ENCODE assay signal across 10 mouse cellular contexts in the genomic region with DNA sequence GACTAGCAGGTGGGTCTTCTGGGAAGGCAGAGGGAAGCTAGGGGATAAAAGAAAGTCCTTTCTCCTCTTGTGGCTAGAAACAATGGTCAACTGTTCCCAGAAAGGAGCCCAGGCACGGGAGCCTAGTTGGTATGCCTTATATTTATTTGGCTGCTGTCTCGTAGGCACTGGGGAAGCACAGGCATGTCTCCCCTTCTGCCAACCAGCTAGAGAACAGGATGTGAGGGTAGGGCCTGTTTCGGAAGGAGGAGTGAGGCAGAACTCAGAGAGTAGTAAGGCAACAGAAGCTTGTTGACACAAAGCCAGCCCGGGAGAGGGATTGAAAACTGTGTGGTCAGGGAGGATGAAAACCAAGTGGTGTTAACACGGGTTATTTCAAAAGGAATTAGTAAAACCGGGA.
DNase-seq lines count a peak whose midpoint lies in the region; ATAC-seq lines count a peak whose summit lies in the region.
"Had no signal": no experiment of that assay in that cellular context is flagged by ENCODE, and none has a peak within 500 bp of the region (broad histone marks: within the 10 kb centered on the region; RNA-seq: fewer than 3 reads in every experiment).

No protein-coding gene starts in this region.

- H3K9me3 ChIP-seq in heart, embryonic 13.5 days = no peaks in the 10 kb centered on the region
- H3K9me3 ChIP-seq in midbrain, embryonic 10.5 days (replicated peaks) = 0 out of 2 replicates have a peak, but pooled peaks cover 3% of the 10 kb centered on the region
- no peaks in the 10 kb centered on the region for H3K9me3 ChIP-seq in midbrain, embryonic 11.5 days (ENCODE audit: control insufficient read depth, low read length)
- H3K9me3 ChIP-seq in forebrain, embryonic 16.5 days (ENCODE audit: control insufficient read depth, low read length) = no peaks in the 10 kb centered on the region
- H3K9me3 ChIP-seq in stomach, embryonic 15.5 days = no peaks in the 10 kb centered on the region
- H3K9me3 ChIP-seq: midbrain, embryonic 15.5 days had no signal

- no peaks in the 10 kb centered on the region for H3K36me3 ChIP-seq in heart, embryonic 13.5 days
- no peaks in the 10 kb centered on the region for H3K36me3 ChIP-seq in midbrain, embryonic 10.5 days
- H3K36me3 ChIP-seq in midbrain, embryonic 11.5 days (ENCODE audit: control insufficient read depth, insufficient read depth, low read length) = no peaks in the 10 kb centered on the region
- H3K36me3 ChIP-seq in forebrain, embryonic 16.5 days (ENCODE audit: control insufficient read depth, insufficient read depth) = no peaks in the 10 kb centered on the region
- no peaks in the 10 kb centered on the region for H3K36me3 ChIP-seq in stomach, embryonic 15.5 days
- H3K36me3 ChIP-seq: midbrain, embryonic 15.5 days had no signal

- WGBS in heart, embryonic 13.5 days = 55% methylated on average over 6 of the region's 6 CpGs
- 80% methylated on average over 6 of the region's 6 CpGs for WGBS in midbrain, embryonic 10.5 days
- WGBS in midbrain, embryonic 11.5 days = 78% methylated on average over 6 of the region's 6 CpGs
- 46% methylated on average over 6 of the region's 6 CpGs for WGBS in forebrain, embryonic 16.5 days
- 52% methylated on average over 6 of the region's 6 CpGs for WGBS in stomach, embryonic 15.5 days

- ATAC-seq in heart, embryonic 13.5 days (ENCODE audit: extremely low read depth, insufficient number of reproducible peaks, low FRiP score, low TSS enrichment) = no peak
- ATAC-seq in midbrain, embryonic 11.5 days (ENCODE audit: low FRiP score) = no peak
- ATAC-seq in forebrain, embryonic 16.5 days = peak; percentile 40; the same call in 1 of the 2 replicates
- ATAC-seq in stomach, embryonic 15.5 days (ENCODE audit: insufficient read depth, low FRiP score, low read depth) = peak; percentile 44; the same call in 1 of the 2 replicates
- ATAC-seq: midbrain, embryonic 15.5 days had no signal

- peak overlapping the region; percentile 76 for H3K27ac ChIP-seq in heart, embryonic 13.5 days (replicated peaks)
- H3K27ac ChIP-seq in midbrain, embryonic 10.5 days (replicated peaks) = peak overlapping the region; percentile 38; the same call in 1 of the 2 replicates
- H3K27ac ChIP-seq in midbrain, embryonic 11.5 days (ENCODE audit: low read depth, low read length) = no peak overlapping the region
- peak overlapping the region; percentile 13 for H3K27ac ChIP-seq in forebrain, embryonic 16.5 days (ENCODE audit: low read length)
- peak overlapping the region; percentile 44; the same call in 1 of the 2 replicates for H3K27ac ChIP-seq in stomach, embryonic 15.5 days
- H3K27ac ChIP-seq: midbrain, embryonic 15.5 days had no signal

- no peaks in the 10 kb centered on the region for H3K27me3 ChIP-seq in heart, embryonic 13.5 days (replicated peaks)
- no peaks in the 10 kb centered on the region for H3K27me3 ChIP-seq in midbrain, embryonic 10.5 days (ENCODE audit: low read depth, poor library complexity, severe bottlenecking)
- no peaks in the 10 kb centered on the region for H3K27me3 ChIP-seq in midbrain, embryonic 11.5 days (ENCODE audit: control insufficient read depth, insufficient read depth, low read length)
- H3K27me3 ChIP-seq in forebrain, embryonic 16.5 days (replicated peaks; ENCODE audit: control insufficient read depth, insufficient read depth, low read length) = no peaks in the 10 kb centered on the region
- no peaks in the 10 kb centered on the region for H3K27me3 ChIP-seq in stomach, embryonic 15.5 days (replicated peaks)
- H3K27me3 ChIP-seq: CH12.LX; midbrain, embryonic 15.5 days had no signal

- H3K4me2 ChIP-seq in heart, embryonic 13.5 days = peak overlapping the region; percentile 14
- H3K4me2 ChIP-seq in midbrain, embryonic 11.5 days = no peak overlapping the region
- no peak overlapping the region for H3K4me2 ChIP-seq in forebrain, embryonic 16.5 days (ENCODE audit: low read length)
- no peak overlapping the region for H3K4me2 ChIP-seq in stomach, embryonic 15.5 days
- H3K4me2 ChIP-seq: midbrain, embryonic 15.5 days had no signal

- peaks cover 23% of the 10 kb centered on the region for H3K4me1 ChIP-seq in heart, embryonic 13.5 days
- H3K4me1 ChIP-seq in midbrain, embryonic 10.5 days = peaks cover 11% of the 10 kb centered on the region
- H3K4me1 ChIP-seq in midbrain, embryonic 11.5 days (ENCODE audit: control insufficient read depth, insufficient read depth, low read length) = no peaks in the 10 kb centered on the region
- H3K4me1 ChIP-seq in forebrain, embryonic 16.5 days (replicated peaks; ENCODE audit: control insufficient read depth, insufficient read depth, low read length) = peaks cover 13% of the 10 kb centered on the region
- peaks cover 11% of the 10 kb centered on the region; the same call in 1 of the 2 replicates for H3K4me1 ChIP-seq in stomach, embryonic 15.5 days

- DNase-seq in heart, adult 9 months (ENCODE audit: low spot score in 2 of 2) = no peak
- DNase-seq in midbrain, embryonic 10.5 days (ENCODE audit: low spot score) = no peak
- no peak for DNase-seq in midbrain, embryonic 11.5 days (ENCODE audit: low spot score, missing footprints)
- DNase-seq in urinary bladder, postnatal 10 days (ENCODE audit: low spot score) = no peak
- DNase-seq in natural killer cell, adult 2 months (ENCODE audit: low spot score in 2 of 2) = no peak

- H3K9ac ChIP-seq in heart, embryonic 13.5 days = no peak overlapping the region
- H3K9ac ChIP-seq in midbrain, embryonic 11.5 days (ENCODE audit: low read length) = no peak overlapping the region
- H3K9ac ChIP-seq in forebrain, embryonic 16.5 days (replicated peaks; ENCODE audit: low read depth, low read length) = no peak overlapping the region
- no peak overlapping the region for H3K9ac ChIP-seq in stomach, embryonic 15.5 days
- H3K9ac ChIP-seq: midbrain, embryonic 15.5 days had no signal

- H3K4me3 ChIP-seq in heart, embryonic 13.5 days = no peak overlapping the region
- H3K4me3 ChIP-seq in midbrain, embryonic 10.5 days = no peak overlapping the region
- no peak overlapping the region for H3K4me3 ChIP-seq in midbrain, embryonic 11.5 days (ENCODE audit: low read depth, low read length)
- no peak overlapping the region for H3K4me3 ChIP-seq in forebrain, embryonic 16.5 days (replicated peaks; ENCODE audit: low read length)
- H3K4me3 ChIP-seq in stomach, embryonic 15.5 days (replicated peaks) = no peak overlapping the region
- H3K4me3 ChIP-seq: midbrain, embryonic 15.5 days had no signal

Comparison
In these comparisons a context has a peak if more than half of its experiments do, and no peak if none do; other contexts are left out.
1. ATAC-seq: peak in forebrain, embryonic 16.5 days (single experiment) and stomach, embryonic 15.5 days (single experiment); none in heart, embryonic 13.5 days (single experiment) and midbrain, embryonic 11.5 days (single experiment).